Comparison of ENCODE assay signal across 28 mouse cellular contexts in the genomic region with DNA sequence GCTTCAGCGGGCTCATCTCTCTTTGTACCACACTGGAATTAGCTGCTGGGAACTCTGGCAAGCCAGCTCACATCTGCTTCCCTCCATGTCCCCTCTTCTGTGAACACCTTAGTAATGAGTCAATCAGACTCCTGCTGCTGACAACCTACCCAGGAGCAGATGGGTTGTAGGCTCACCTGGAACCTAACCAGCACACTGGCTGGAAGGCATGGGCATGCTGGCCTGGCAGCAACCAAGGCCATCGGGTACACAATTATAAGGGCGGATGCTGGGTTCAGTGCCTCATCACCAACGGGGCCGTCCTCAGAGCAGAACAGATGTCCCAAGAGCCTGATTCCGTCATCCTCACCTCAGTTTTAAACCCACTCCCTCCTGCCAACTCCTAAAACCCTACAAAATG. TPM values are rescaled to one million over a fixed set of nuclear protein-coding genes. Genes with fewer than 3 reads are reported as not detected.
DNase-seq lines count a peak whose midpoint lies in the region; ATAC-seq lines count a peak whose summit lies in the region.
"Had no signal": no experiment of that assay in that cellular context is flagged by ENCODE, and none has a peak within 500 bp of the region (broad histone marks: within the 10 kb centered on the region; RNA-seq: fewer than 3 reads in every experiment).

No protein-coding gene starts in this region.

- WGBS in intestine, embryonic 16.5 days, result 97% methylated on average over 6 of the region's 6 CpGs
- 93% methylated on average over 6 of the region's 6 CpGs for WGBS in intestine, embryonic 15.5 days

- peak; percentile 75 to 82 for DNase-seq in cerebellum, adult 18-20 months
- peak; percentile 88 for DNase-seq in cerebellum, adult 9-11 months
- no peak for DNase-seq in ovary, postnatal 36 days (ENCODE audit: low spot score)
- no peak for DNase-seq in testis, postnatal 14 days (ENCODE audit: low spot score)
- no peak for DNase-seq in urinary bladder, postnatal 36 days (ENCODE audit: low spot score in 2 of 2)
- DNase-seq: adrenal gland, postnatal 25 days; B cell, adult 2 months; heart, adult 2 months; kidney, adult 8-10 months; kidney, postnatal 4 days; layer of hippocampus, postnatal 36 days; liver, embryonic 13.5 days; lung, adult 2 months; lung, postnatal 14 days had no signal

- H3K27ac ChIP-seq in intestine, embryonic 16.5 days (ENCODE audit: low read length), result no peak overlapping the region
- H3K27ac ChIP-seq in intestine, embryonic 15.5 days, result no peak overlapping the region
- H3K27ac ChIP-seq: embryonic facial prominence, embryonic 12.5 days; forebrain, embryonic 10.5 days; forebrain, embryonic 15.5 days; heart, adult 2 months; hindbrain, embryonic 15.5 days; kidney, postnatal 0 days; limb, embryonic 10.5 days; limb, embryonic 15.5 days; liver, embryonic 13.5 days; midbrain, embryonic 10.5 days; midbrain, embryonic 15.5 days; neural tube, embryonic 15.5 days had no signal

- H3K36me3 ChIP-seq in intestine, embryonic 16.5 days (ENCODE audit: control insufficient read depth, insufficient read depth, low read length), result peaks cover 5% of the 10 kb centered on the region
- peaks cover 44% of the 10 kb centered on the region for H3K36me3 ChIP-seq in intestine, embryonic 15.5 days

- H3K9me3 ChIP-seq in intestine, embryonic 16.5 days (ENCODE audit: control insufficient read depth, low read length), result no peaks in the 10 kb centered on the region
- no peaks in the 10 kb centered on the region for H3K9me3 ChIP-seq in intestine, embryonic 15.5 days
- H3K9me3 ChIP-seq: embryonic facial prominence, embryonic 12.5 days; forebrain, embryonic 10.5 days; forebrain, embryonic 15.5 days; heart, embryonic 12.5 days; hindbrain, embryonic 15.5 days; limb, embryonic 10.5 days; limb, embryonic 15.5 days; liver, embryonic 13.5 days; midbrain, embryonic 10.5 days; midbrain, embryonic 15.5 days; neural tube, embryonic 15.5 days had no signal

- H3K4me2 ChIP-seq in intestine, embryonic 16.5 days (ENCODE audit: low read depth, low read length), result no peak overlapping the region
- H3K4me2 ChIP-seq in intestine, embryonic 15.5 days (replicated peaks), result no peak overlapping the region
- H3K4me2 ChIP-seq: embryonic facial prominence, embryonic 12.5 days; forebrain, embryonic 15.5 days; heart, embryonic 12.5 days; hindbrain, embryonic 15.5 days; limb, embryonic 15.5 days; liver, embryonic 13.5 days; midbrain, embryonic 15.5 days; neural tube, embryonic 15.5 days had no signal

- no peak overlapping the region for H3K4me3 ChIP-seq in intestine, embryonic 16.5 days (ENCODE audit: low read length)
- H3K4me3 ChIP-seq in intestine, embryonic 15.5 days (replicated peaks), result no peak overlapping the region
- H3K4me3 ChIP-seq: embryonic facial prominence, embryonic 12.5 days; forebrain, embryonic 10.5 days; forebrain, embryonic 15.5 days; heart, adult 2 months; heart, embryonic 12.5 days; hindbrain, embryonic 15.5 days; limb, embryonic 10.5 days; limb, embryonic 15.5 days; liver, embryonic 13.5 days; midbrain, embryonic 10.5 days; midbrain, embryonic 15.5 days; neural tube, embryonic 15.5 days had no signal

- H3K9ac ChIP-seq in intestine, embryonic 16.5 days (ENCODE audit: low read depth, low read length), result 0 out of 2 replicates have a peak overlapping the region, but pooled peaks have one; percentile 5
- H3K9ac ChIP-seq in intestine, embryonic 15.5 days, result no peak overlapping the region
- H3K9ac ChIP-seq: embryonic facial prominence, embryonic 12.5 days; forebrain, embryonic 15.5 days; heart, embryonic 12.5 days; hindbrain, embryonic 15.5 days; limb, embryonic 15.5 days; liver, embryonic 13.5 days; midbrain, embryonic 15.5 days; neural tube, embryonic 15.5 days had no signal

- no peaks in the 10 kb centered on the region for H3K27me3 ChIP-seq in intestine, embryonic 16.5 days (replicated peaks; ENCODE audit: control insufficient read depth, insufficient read depth, low read length)
- no peaks in the 10 kb centered on the region for H3K27me3 ChIP-seq in intestine, embryonic 15.5 days (replicated peaks)
- H3K27me3 ChIP-seq: embryonic facial prominence, embryonic 12.5 days; forebrain, embryonic 15.5 days; heart, embryonic 12.5 days; hindbrain, embryonic 15.5 days; limb, embryonic 15.5 days; liver, embryonic 13.5 days; midbrain, embryonic 15.5 days; neural tube, embryonic 15.5 days had no signal

- peaks cover 7% of the 10 kb centered on the region for H3K4me1 ChIP-seq in intestine, embryonic 16.5 days (ENCODE audit: control insufficient read depth, insufficient read depth, low read length)
- H3K4me1 ChIP-seq in intestine, embryonic 15.5 days (replicated peaks), result peaks cover 5% of the 10 kb centered on the region
- H3K4me1 ChIP-seq: embryonic facial prominence, embryonic 12.5 days; forebrain, embryonic 10.5 days; forebrain, embryonic 15.5 days; hindbrain, embryonic 15.5 days; midbrain, embryonic 15.5 days; neural tube, embryonic 15.5 days had no signal

- ATAC-seq in intestine, embryonic 16.5 days, result no peak
- ATAC-seq in intestine, embryonic 15.5 days, result no peak
- ATAC-seq: forebrain, embryonic 15.5 days; midbrain, embryonic 15.5 days had no signal

RNA-seq across cellular contexts. Expression of a gene that starts 8.4 kb away (rescaled TPM):
- polyA plus RNA-seq in intestine, embryonic 16.5 days (2015; fragmentation: Nextera tagmentation; extraction: Ambion mirVana), result 52.5 and 54.6 TPM in 2 replicates
- 52.1 and 52.5 TPM in 2 replicates for polyA plus RNA-seq in intestine, embryonic 15.5 days (2015; fragmentation: Nextera tagmentation; extraction: Ambion mirVana)

RNA-seq across cellular contexts. Expression of a gene that starts 17.9 kb away (rescaled TPM):
- 0.16 and 0.31 TPM in 2 replicates for polyA plus RNA-seq in intestine, embryonic 16.5 days (2015; fragmentation: Nextera tagmentation; extraction: Ambion mirVana)
- 0.19 and 0.21 TPM in 2 replicates for polyA plus RNA-seq in intestine, embryonic 15.5 days (2015; fragmentation: Nextera tagmentation; extraction: Ambion mirVana)
- polyA plus RNA-seq: forebrain, embryonic 15.5 days; frontal cortex, adult 2 months; heart, embryonic 12.5 days; liver, embryonic 13.5 days had no signal

RNA-seq across cellular contexts. Expression of a gene that starts 24.6 kb away (rescaled TPM):
- polyA plus RNA-seq in intestine, embryonic 16.5 days (2015; fragmentation: Nextera tagmentation; extraction: Ambion mirVana), result 90.9 and 94.8 TPM in 2 replicates
- 95.2 and 96.7 TPM in 2 replicates for polyA plus RNA-seq in intestine, embryonic 15.5 days (2015; fragmentation: Nextera tagmentation; extraction: Ambion mirVana)

RNA-seq across cellular contexts. Expression of a gene that starts 36.6 kb away (rescaled TPM):
- 0.27 and 0.36 TPM in 2 replicates for polyA plus RNA-seq in intestine, embryonic 16.5 days (2015; fragmentation: Nextera tagmentation; extraction: Ambion mirVana)
- 0.66 and 0.77 TPM in 2 replicates for polyA plus RNA-seq in intestine, embryonic 15.5 days (2015; fragmentation: Nextera tagmentation; extraction: Ambion mirVana)

Comparison
In these comparisons a context has a peak if more than half of its experiments do, and no peak if none do; other contexts are left out.
1. DNase-seq: peak in cerebellum, adult 18-20 months (2 of 2) and cerebellum, adult 9-11 months (single experiment); none in ovary, postnatal 36 days (single experiment), testis, postnatal 14 days (single experiment) and urinary bladder, postnatal 36 days (0 of 2).